Mouse (Mus musculus): Measurements from ENCODE around the gene Asic2. TPM values are rescaled to one million over a fixed set of nuclear protein-coding genes. Genes with fewer than 3 reads are reported as not detected.
A peak's percentile ranks its signal among the peaks of the same experiment; 100 is the strongest.

Asic2 gene
- polyA plus RNA-seq, 1 experiment from 2014 or later = 0.47 TPM

GRCm38 (mm10) chr11:81153161-81153840 is 815.0 kb downstream of the Asic2 start:
- ATAC-seq (ENCODE audit: low FRiP score, low TSS enrichment) = peak; percentile 57; the same call in 1 of the 2 replicates
- under 1% methylated on average over 57 of the region's 57 CpGs for WGBS
- H3K27me3 ChIP-seq (ENCODE audit: control insufficient read depth, insufficient read depth, low read length) = peaks cover 12% of the 10 kb centered on the region; the same call in 1 of the 2 replicates

GRCm38 (mm10) chr11:81152460-81153160 is 815.6 kb downstream of the Asic2 start:
- TF ChIP-seq CTCF (IDR thresholded peaks at IDR 0.05; ENCODE audit: low read depth) = peak; percentile 45; the same call in 1 of the 2 replicates
- TF ChIP-seq EP300 (optimal IDR thresholded peaks at IDR 0.05) = no peak
- peak; percentile 40 for DNase-seq (ENCODE audit: low spot score)
- no peaks in the 10 kb centered on the region for H3K36me3 ChIP-seq (ENCODE audit: control insufficient read depth, insufficient read depth, low read length)
- H3K4me3 ChIP-seq (ENCODE audit: low read depth, low read length) = peak overlapping the region; percentile 45
- peak; percentile 50; the same call in 1 of the 2 replicates for ATAC-seq (ENCODE audit: low FRiP score, low TSS enrichment)
- H3K27me3 ChIP-seq (ENCODE audit: control insufficient read depth, insufficient read depth, low read length) = peaks cover 12% of the 10 kb centered on the region; the same call in 1 of the 2 replicates
- WGBS = under 1% methylated on average over 47 of the region's 55 CpGs
- H3K4me1 ChIP-seq (replicated peaks; ENCODE audit: control insufficient read depth, insufficient read depth) = 0 out of 2 replicates have a peak, but pooled peaks cover 2% of the 10 kb centered on the region
- no peaks in the 10 kb centered on the region for H3K9me3 ChIP-seq (ENCODE audit: control insufficient read depth, low read length)
- H3K4me2 ChIP-seq (replicated peaks; ENCODE audit: low read depth) = peak overlapping the region; percentile 67
- H3K9ac ChIP-seq (ENCODE audit: low read length) = 0 out of 2 replicates have a peak overlapping the region, but pooled peaks have one; percentile 27
- no peak overlapping the region for H3K27ac ChIP-seq (replicated peaks)

More at GRCm38 (mm10) chr11:81153161-81153840, 815.0 kb downstream of the Asic2 start:
- Histone ChIP-seq H3K9me3 (ENCODE audit: control insufficient read depth, low read length) (no peaks in the 10 kb centered on the region), H3K27ac (replicated peaks) (no peak overlapping the region), H3K36me3 (ENCODE audit: control insufficient read depth, insufficient read depth, low read length) (no peaks in the 10 kb centered on the region), H3K4me3 (ENCODE audit: low read depth, low read length) (peak overlapping the region; percentile 45), H3K4me2 (replicated peaks; ENCODE audit: low read depth) (peak overlapping the region; percentile 67), H3K4me1 (replicated peaks; ENCODE audit: control insufficient read depth, insufficient read depth) (0 out of 2 replicates have a peak, but pooled peaks cover 2% of the 10 kb centered on the region), H3K9ac (ENCODE audit: low read length) (0 out of 2 replicates have a peak overlapping the region, but pooled peaks have one; percentile 2)
- peak; percentile 48 for DNase-seq (ENCODE audit: low spot score)
- TF ChIP-seq CTCF (IDR thresholded peaks at IDR 0.05; ENCODE audit: low read depth) (peak; percentile 37), EP300 (optimal IDR thresholded peaks at IDR 0.05) (no peak)

- peak; percentile 45 for TF ChIP-seq CTCF (IDR thresholded peaks at IDR 0.05; ENCODE audit: low read depth)
- TF ChIP-seq EP300 (optimal IDR thresholded peaks at IDR 0.05) = no peak
- 0 out of 2 replicates have a peak overlapping the region, but pooled peaks have one; percentile 27 for H3K9ac ChIP-seq (ENCODE audit: low read length)
- H3K4me1 ChIP-seq (replicated peaks; ENCODE audit: control insufficient read depth, insufficient read depth) = 0 out of 2 replicates have a peak, but pooled peaks cover 2% of the 10 kb centered on the region
- DNase-seq (ENCODE audit: low spot score) (no peak), ATAC-seq (ENCODE audit: low FRiP score, low TSS enrichment) (peak; percentile 33; the same call in 1 of the 2 replicates)
- H3K36me3 ChIP-seq (ENCODE audit: control insufficient read depth, insufficient read depth, low read length) = no peaks in the 10 kb centered on the region
- under 1% methylated on average over 42 of the region's 42 CpGs for WGBS
- peak overlapping the region; percentile 67 for H3K4me2 ChIP-seq (replicated peaks; ENCODE audit: low read depth)
- H3K9me3 ChIP-seq (ENCODE audit: control insufficient read depth, low read length) = no peaks in the 10 kb centered on the region
- no peak overlapping the region for H3K27ac ChIP-seq (replicated peaks)
- H3K4me3 ChIP-seq (ENCODE audit: low read depth, low read length) = peak overlapping the region; percentile 45
- H3K27me3 ChIP-seq (ENCODE audit: control insufficient read depth, insufficient read depth, low read length) = peaks cover 12% of the 10 kb centered on the region; the same call in 1 of the 2 replicates
Measured at GRCm38 (mm10) chr11:81152021-81152385, 816.3 kb downstream of the Asic2 start.

GRCm38 (mm10) chr11:81151286-81152020 is 816.8 kb downstream of the Asic2 start:
- peak overlapping the region; percentile 67 for H3K4me2 ChIP-seq (replicated peaks; ENCODE audit: low read depth)
- no peaks in the 10 kb centered on the region for H3K36me3 ChIP-seq (ENCODE audit: control insufficient read depth, insufficient read depth, low read length)
- H3K9me3 ChIP-seq (ENCODE audit: control insufficient read depth, low read length) = no peaks in the 10 kb centered on the region
- peaks cover 12% of the 10 kb centered on the region; the same call in 1 of the 2 replicates for H3K27me3 ChIP-seq (ENCODE audit: control insufficient read depth, insufficient read depth, low read length)
- H3K4me3 ChIP-seq (ENCODE audit: low read depth, low read length) = peak overlapping the region; percentile 45
- H3K4me1 ChIP-seq (replicated peaks; ENCODE audit: control insufficient read depth, insufficient read depth) = 0 out of 2 replicates have a peak, but pooled peaks cover 2% of the 10 kb centered on the region
- WGBS = 5% methylated on average over 35 of the region's 36 CpGs
- no peak overlapping the region for H3K27ac ChIP-seq (replicated peaks)
- H3K9ac ChIP-seq (ENCODE audit: low read length) = no peak overlapping the region
- TF ChIP-seq EP300 (optimal IDR thresholded peaks at IDR 0.05) (no peak), CTCF (IDR thresholded peaks at IDR 0.05; ENCODE audit: low read depth) (no peak)
- ATAC-seq (ENCODE audit: low FRiP score, low TSS enrichment) (no peak), DNase-seq (ENCODE audit: low spot score) (peak; percentile 15)

- Histone ChIP-seq H3K9me3 (ENCODE audit: control insufficient read depth, low read length) (no peaks in the 10 kb centered on the region), H3K4me3 (ENCODE audit: low read depth, low read length) (no peak overlapping the region), H3K9ac (ENCODE audit: low read length) (no peak overlapping the region), H3K4me2 (replicated peaks; ENCODE audit: low read depth) (no peak overlapping the region), H3K36me3 (ENCODE audit: control insufficient read depth, insufficient read depth, low read length) (no peaks in the 10 kb centered on the region), H3K4me1 (replicated peaks; ENCODE audit: control insufficient read depth, insufficient read depth) (0 out of 2 replicates have a peak, but pooled peaks cover 2% of the 10 kb centered on the region), H3K27ac (replicated peaks) (no peak overlapping the region), H3K27me3 (ENCODE audit: control insufficient read depth, insufficient read depth, low read length) (peaks cover 12% of the 10 kb centered on the region; the same call in 1 of the 2 replicates)
- WGBS = 66% methylated on average over 8 of the region's 8 CpGs
- TF ChIP-seq CTCF (IDR thresholded peaks at IDR 0.05; ENCODE audit: low read depth) = no peak
- no peak for TF ChIP-seq EP300 (optimal IDR thresholded peaks at IDR 0.05)
- ATAC-seq (ENCODE audit: low FRiP score, low TSS enrichment) = no peak
- no peak for DNase-seq (ENCODE audit: low spot score)
Measured at GRCm38 (mm10) chr11:81150621-81151020, 817.6 kb downstream of the Asic2 start.

Measured in stomach, postnatal 0 days (tissue).